Mouse (Mus musculus) activated CD4-positive, CD25-positive, alpha-beta regulatory T cell, adult 9 weeks (primary cell): Measurements from ENCODE around the gene Olfr843. TPM values are rescaled to one million over a fixed set of nuclear protein-coding genes. Genes with fewer than 3 reads are reported as not detected.

Experiments
- polyA plus RNA-seq: library from polyadenylated mRNA; unstranded; fragments of 100-300 nt; shearing (Covaris generic); gene quantifications from one replicate; pipeline ENCODE4 v1.2.1, GENCODE M21; 2017

Gene Olfr843
- polyA plus RNA-seq = not detected

GRCm38 (mm10) chr9:19251887-19252286 is at the start of gene Olfr843:
TSS of gene Olfr843 (minus strand) at chr9:19251987.

Other genes with a start within 250 kb of the Olfr843 start
- not detected for gene Olfr835, start 219.3 kb downstream of the Olfr843 start, polyA plus RNA-seq
- not detected for gene Olfr836, start 131.6 kb downstream of the Olfr843 start, polyA plus RNA-seq
- gene Olfr837, start 115.7 kb downstream of the Olfr843 start, polyA plus RNA-seq = not detected
- gene Olfr839-ps1, start 74.7 kb downstream of the Olfr843 start, polyA plus RNA-seq = not detected
- not detected for gene Olfr844, start 64.4 kb upstream of the Olfr843 start, polyA plus RNA-seq
- not detected for gene Olfr845, start 84.5 kb upstream of the Olfr843 start, polyA plus RNA-seq
- not detected for gene Olfr846, start 112.0 kb upstream of the Olfr843 start, polyA plus RNA-seq
- gene Olfr847, start 126.7 kb upstream of the Olfr843 start, polyA plus RNA-seq = not detected
- gene Olfr849, start 188.3 kb upstream of the Olfr843 start, polyA plus RNA-seq = not detected
- gene Olfr850, start 226.3 kb upstream of the Olfr843 start, polyA plus RNA-seq = not detected
- not detected for gene Olfr851, start 241.3 kb upstream of the Olfr843 start, polyA plus RNA-seq